Mouse (Mus musculus) ES-E14 (cell line): ENCODE results near the gene Tada1.

Experiments used
- CHD2 ChIP-seq: IDR thresholded peaks from 2 replicates; pipeline ENCODE4 v1.6.1; 2014; ENCODE audit warnings: mild to moderate bottlenecking, low read depth, low read length, inconsistent platforms
- HCFC1 ChIP-seq: IDR thresholded peaks from 2 replicates; pipeline ENCODE4 v1.6.1; 2012; ENCODE audit warnings: low read length, inconsistent platforms, borderline replicate concordance; ENCODE audit not compliant: insufficient read depth
- MAFK ChIP-seq: IDR thresholded peaks from 2 replicates; pipeline ENCODE4 v1.6.1; 2014; ENCODE audit warnings: mild to moderate bottlenecking, low read depth, low read length, inconsistent platforms; ENCODE audit not compliant: insufficient read depth
- ZC3H11A ChIP-seq: IDR thresholded peaks from 2 replicates; pipeline ENCODE4 v1.6.1; 2012; ENCODE audit warnings: low read depth, mild to moderate bottlenecking, inconsistent platforms, low read length, borderline replicate concordance
- ZNF384 ChIP-seq: IDR thresholded peaks from 2 replicates; pipeline ENCODE4 v1.6.1; 2012; ENCODE audit warnings: low read depth, low read length, inconsistent platforms

DNA sequence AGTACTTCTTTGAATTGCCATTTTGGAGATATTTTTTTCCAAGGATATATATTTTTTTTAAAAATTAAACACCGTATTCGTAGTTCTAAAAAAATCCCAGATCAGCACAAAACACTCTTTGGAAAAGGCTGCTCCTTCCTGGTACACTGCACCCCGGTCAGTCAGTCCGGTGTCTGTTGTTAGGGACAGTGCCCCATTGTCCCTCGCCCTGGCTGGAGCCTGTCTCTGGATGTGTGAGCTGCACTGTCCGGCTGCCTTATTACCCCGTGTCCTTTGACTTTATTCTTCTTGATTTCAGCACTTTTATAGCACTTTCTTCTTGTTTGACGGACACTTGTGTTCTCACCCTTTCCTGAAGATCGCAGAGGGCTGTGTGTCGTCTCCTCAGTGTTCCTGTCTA, 5.7 kb downstream of the Tada1 start:
- TF ChIP-seq HCFC1 (no peak), ZNF384 (no peak), MAFK (no peak), CHD2 (no peak), ZC3H11A (no peak)
